Comparison of ENCODE assay signal across 10 mouse cellular contexts in genomic region chr16:56175867-56176581, GRCm38 (mm10). TPM values are rescaled to one million over a fixed set of nuclear protein-coding genes. Genes with fewer than 3 reads are reported as not detected.
DNase-seq lines count a peak whose midpoint lies in the region; ATAC-seq and TF ChIP-seq lines count a peak whose summit lies in the region.
"Had no signal": no experiment of that assay in that cellular context is flagged by ENCODE, and none has a peak within 500 bp of the region (broad histone marks: within the 10 kb centered on the region; RNA-seq: fewer than 3 reads in every experiment).

No protein-coding gene starts in this region.

- no peak overlapping the region for H3K9ac ChIP-seq in hindbrain, embryonic 13.5 days
- H3K9ac ChIP-seq: limb, embryonic 12.5 days had no signal

- H3K4me1 ChIP-seq in hindbrain, embryonic 10.5 days (replicated peaks): no peaks in the 10 kb centered on the region
- H3K4me1 ChIP-seq in hindbrain, embryonic 13.5 days (replicated peaks): no peaks in the 10 kb centered on the region
- no peaks in the 10 kb centered on the region for H3K4me1 ChIP-seq in testis, adult 2 months (ENCODE audit: control insufficient read depth, insufficient read depth, low read length)
- H3K4me1 ChIP-seq: limb, embryonic 12.5 days had no signal

- no peak overlapping the region for H3K4me2 ChIP-seq in hindbrain, embryonic 13.5 days
- H3K4me2 ChIP-seq: limb, embryonic 12.5 days had no signal

- no peaks in the 10 kb centered on the region for H3K9me3 ChIP-seq in hindbrain, embryonic 10.5 days
- no peaks in the 10 kb centered on the region for H3K9me3 ChIP-seq in hindbrain, embryonic 13.5 days
- H3K9me3 ChIP-seq: limb, embryonic 12.5 days had no signal

- TF ChIP-seq POLR2A in testis, adult 2 months (IDR thresholded peaks at IDR 0.05; ENCODE audit: control insufficient read depth, low read depth, low read length): no peak

- DNase-seq in hindbrain, embryonic 10.5 days (ENCODE audit: low spot score): peak; percentile 6
- DNase-seq in testis, postnatal 14 days (ENCODE audit: low spot score): no peak
- peak; percentile 37 to 61 for DNase-seq in cerebellum, postnatal 25 days
- peak; percentile 18 for DNase-seq in mesoderm, embryonic 11.5 days (ENCODE audit: low read depth, low spot score)
- no peak for DNase-seq in MN1 (ENCODE audit: low spot score)
- no peak for DNase-seq in layer of hippocampus, postnatal 14 days (ENCODE audit: low spot score in 2 of 2)

- H3K36me3 ChIP-seq in hindbrain, embryonic 10.5 days: peaks cover 38% of the 10 kb centered on the region
- peaks cover 43% of the 10 kb centered on the region for H3K36me3 ChIP-seq in hindbrain, embryonic 13.5 days
- no peaks in the 10 kb centered on the region; the same call in 1 of the 2 replicates for H3K36me3 ChIP-seq in testis, adult 2 months (ENCODE audit: control insufficient read depth, insufficient read depth, low read length)

- WGBS in hindbrain, embryonic 10.5 days: 72% methylated on average over 8 of the region's 8 CpGs
- WGBS in hindbrain, embryonic 13.5 days: 73% methylated on average over 8 of the region's 8 CpGs

- TF ChIP-seq CTCF in testis, adult 2 months (IDR thresholded peaks at IDR 0.05; ENCODE audit: control insufficient read depth, insufficient read depth, insufficient replicate concordance, low read depth, low read length): peak; percentile 35; the same call in 1 of the 2 replicates

- ATAC-seq in hindbrain, embryonic 13.5 days (ENCODE audit: low FRiP score): no peak

- no peak overlapping the region for H3K27ac ChIP-seq in hindbrain, embryonic 10.5 days
- no peak overlapping the region for H3K27ac ChIP-seq in hindbrain, embryonic 13.5 days
- no peak overlapping the region for H3K27ac ChIP-seq in testis, adult 2 months (ENCODE audit: control insufficient read depth, insufficient read depth, low read depth, low read length)
- H3K27ac ChIP-seq: limb, embryonic 12.5 days had no signal

- no peaks in the 10 kb centered on the region for H3K27me3 ChIP-seq in hindbrain, embryonic 10.5 days (ENCODE audit: insufficient read depth, poor library complexity, severe bottlenecking)
- H3K27me3 ChIP-seq in hindbrain, embryonic 13.5 days: no peaks in the 10 kb centered on the region
- H3K27me3 ChIP-seq in testis, adult 2 months (ENCODE audit: control insufficient read depth, insufficient read depth, low read length): no peaks in the 10 kb centered on the region
- H3K27me3 ChIP-seq: limb, embryonic 12.5 days had no signal

- H3K4me3 ChIP-seq in hindbrain, embryonic 10.5 days: no peak overlapping the region
- H3K4me3 ChIP-seq in hindbrain, embryonic 13.5 days: no peak overlapping the region
- H3K4me3 ChIP-seq in testis, adult 2 months (ENCODE audit: control insufficient read depth, low read depth, low read length): no peak overlapping the region
- H3K4me3 ChIP-seq: erythroblast, embryonic 14.5 days; limb, embryonic 12.5 days had no signal

RNA-seq across cellular contexts. Expression of gene Impg2, which starts 28.1 kb away (rescaled TPM):
- 0.07 TPM in 2 replicates for polyA plus RNA-seq in hindbrain, embryonic 10.5 days (2016; fragmentation: Nextera tagmentation; extraction: Ambion mirVana)
- polyA plus RNA-seq in hindbrain, embryonic 13.5 days (2015; fragmentation: Nextera tagmentation; extraction: Ambion mirVana): 0.49 and 0.87 TPM in 2 replicates
- polyA plus RNA-seq in testis, adult 2 months (2012; rRNA removed): 6.1 and 8.4 TPM in 2 replicates
- total RNA-seq in layer of hippocampus, postnatal 14 days (2021): under 1 TPM; 0.71 to 0.74 TPM

Comparison
In these comparisons a context has a peak if more than half of its experiments do, and no peak if none do; other contexts are left out.
1. DNase-seq: peak in hindbrain, embryonic 10.5 days (single experiment), cerebellum, postnatal 25 days (2 of 2) and mesoderm, embryonic 11.5 days (single experiment); none in testis, postnatal 14 days (single experiment), MN1 (single experiment) and layer of hippocampus, postnatal 14 days (0 of 2).